Mouse (Mus musculus): ENCODE measurements at regions not wholly inside any gene's neighbourhood (a gene's known extent, or its start where the extent isn't known, plus 50 kb on each side); places are given as distances from the start of the nearest gene placed in this dataset.

DNA sequence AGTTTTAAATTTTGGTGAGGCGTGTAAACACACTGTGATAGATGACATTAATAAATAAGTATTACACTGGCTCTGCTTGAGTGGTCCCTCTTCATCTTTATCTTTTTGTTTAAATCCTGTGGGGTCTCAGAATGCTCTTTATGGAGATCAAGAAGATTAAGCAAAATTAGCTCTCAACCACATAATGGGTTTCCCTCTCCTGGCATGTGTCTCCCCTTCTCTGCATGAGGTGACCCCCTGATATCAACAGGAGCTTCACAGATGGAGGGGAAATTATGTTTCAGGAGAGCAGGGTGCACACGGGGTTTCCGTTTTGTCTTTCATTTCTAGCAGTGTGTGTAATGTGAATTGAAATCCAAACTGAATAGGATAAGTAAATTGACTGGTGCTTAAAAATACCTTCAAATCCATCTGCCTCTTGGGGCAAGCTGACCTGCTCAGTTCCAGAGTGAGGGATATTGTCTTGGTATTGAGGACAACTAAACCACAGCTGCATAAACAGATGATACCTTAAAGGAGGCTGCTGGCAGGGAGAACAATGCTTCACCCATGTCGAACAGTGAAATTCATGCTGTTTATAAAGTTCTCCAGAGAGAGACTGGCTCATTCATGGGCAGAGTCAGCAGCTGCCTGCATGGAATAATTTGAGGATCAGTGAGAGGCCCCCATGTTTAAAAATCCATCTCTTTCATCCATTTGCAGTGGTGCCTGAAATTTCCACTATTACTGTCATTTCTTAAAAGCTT is 518.3 kb upstream of the Nr2f1 start:
- no peaks in the 10 kb centered on the region for H3K4me1 ChIP-seq

DNA sequence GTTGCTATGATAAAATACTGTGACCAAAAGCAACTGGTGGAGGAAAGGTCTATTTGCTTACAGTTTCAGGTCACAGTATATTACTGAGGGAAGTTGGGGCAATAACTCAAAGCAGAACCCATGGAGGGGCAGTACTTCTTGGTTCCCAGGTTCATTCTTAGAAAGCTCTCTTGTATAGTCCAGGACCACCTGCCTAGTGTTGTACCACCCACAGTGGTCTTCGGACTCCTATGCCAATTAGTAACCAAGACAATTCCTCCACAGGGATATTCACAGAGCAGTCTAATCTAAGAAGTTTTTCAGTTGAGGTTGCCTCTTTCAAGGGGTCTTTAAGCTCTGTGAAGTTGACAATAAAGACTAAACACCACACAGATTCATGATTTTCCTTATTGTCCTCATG is 517.6 kb upstream of the Nr2f1 start:
- Histone ChIP-seq H3K36me3 (replicated peaks; ENCODE audit: low read length) (no peaks in the 10 kb centered on the region), H3K27me3 (replicated peaks) (no peaks in the 10 kb centered on the region), H3K4me3 (replicated peaks) (no peak overlapping the region), H3K4me1 (no peaks in the 10 kb centered on the region), H3K9me3 (peaks cover 4% of the 10 kb centered on the region)
- TF ChIP-seq FLI1 (IDR thresholded peaks at IDR 0.05; ENCODE audit: low read length) = no peak
- TF ChIP-seq GATA1 (IDR thresholded peaks at IDR 0.05; ENCODE audit: borderline replicate concordance, low read length) = no peak

More for the DNA sequence above, 518.3 kb upstream of the Nr2f1 start:
- no peaks in the 10 kb centered on the region for H3K9me3 ChIP-seq
- H3K27me3 ChIP-seq (replicated peaks) = no peaks in the 10 kb centered on the region
- no peak overlapping the region for H3K4me3 ChIP-seq (replicated peaks)
- H3K36me3 ChIP-seq (replicated peaks; ENCODE audit: low read length) = no peaks in the 10 kb centered on the region
- TF ChIP-seq GATA1 (IDR thresholded peaks at IDR 0.05; ENCODE audit: borderline replicate concordance, low read length) (no peak), FLI1 (IDR thresholded peaks at IDR 0.05; ENCODE audit: low read length) (no peak)

DNA sequence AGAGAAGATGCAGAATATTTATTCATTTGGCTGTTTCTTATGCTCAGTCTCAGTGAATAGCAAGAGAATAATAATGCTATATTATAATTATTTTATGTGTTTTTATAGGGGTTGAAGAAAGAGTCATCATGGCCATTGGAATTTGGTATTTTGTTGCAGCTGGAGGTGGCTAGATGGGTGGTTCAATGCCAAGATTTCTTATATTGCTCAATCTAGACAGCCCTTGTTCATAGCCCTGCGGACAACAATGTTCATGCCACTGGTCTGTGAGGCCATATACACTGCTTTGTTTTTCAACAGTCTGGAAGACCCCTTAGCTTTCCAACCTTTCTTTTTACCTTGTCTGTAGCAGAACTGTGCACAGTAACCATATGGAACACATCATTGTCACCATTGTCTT is 505.1 kb upstream of the Nr2f1 start:
- Histone ChIP-seq H3K27me3 (replicated peaks) (no peaks in the 10 kb centered on the region), H3K4me3 (replicated peaks) (no peak overlapping the region), H3K4me1 (no peaks in the 10 kb centered on the region), H3K9me3 (peaks cover 3% of the 10 kb centered on the region; the same call in 1 of the 2 replicates), H3K36me3 (replicated peaks; ENCODE audit: low read length) (no peaks in the 10 kb centered on the region)
- TF ChIP-seq GATA1 (IDR thresholded peaks at IDR 0.05; ENCODE audit: borderline replicate concordance, low read length) (no peak), FLI1 (IDR thresholded peaks at IDR 0.05; ENCODE audit: low read length) (no peak)

DNA sequence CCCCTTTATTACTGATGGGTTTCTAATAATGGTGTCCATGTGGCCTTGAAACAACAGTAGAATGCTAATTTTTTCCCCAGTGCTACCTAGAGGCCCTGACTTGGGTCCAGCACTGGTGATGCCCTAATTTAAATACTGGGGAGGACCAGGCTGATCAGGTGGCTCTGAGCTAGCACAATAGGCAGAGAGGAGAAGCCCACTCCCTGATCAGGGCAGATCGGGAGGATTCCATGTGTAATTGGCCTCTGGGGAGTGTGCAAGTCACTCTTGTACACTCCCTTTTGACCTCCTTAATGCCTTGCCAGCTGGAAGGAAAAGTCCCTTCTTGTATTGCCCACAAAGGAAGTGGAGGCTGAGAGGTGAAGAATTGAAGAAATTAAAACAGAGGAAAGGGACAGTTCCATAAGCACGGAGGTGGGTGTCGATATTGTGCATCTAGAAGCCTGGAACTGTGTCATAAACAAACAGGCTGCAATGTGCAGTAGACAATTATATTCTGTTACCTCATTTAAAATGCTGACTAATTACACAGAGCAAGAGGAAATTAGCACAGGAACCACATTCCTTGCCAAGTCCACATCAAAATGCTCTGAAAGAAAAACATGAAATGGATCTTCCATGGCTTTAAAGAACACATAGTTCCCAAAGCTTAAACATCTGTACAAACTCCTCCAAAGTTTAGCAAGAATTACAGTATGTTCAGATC is 498.4 kb upstream of the Nr2f1 start:
- no peaks in the 10 kb centered on the region for H3K4me1 ChIP-seq
- H3K4me3 ChIP-seq (replicated peaks) = no peak overlapping the region
- H3K9me3 ChIP-seq = peaks cover 3% of the 10 kb centered on the region; the same call in 1 of the 2 replicates
- H3K36me3 ChIP-seq (replicated peaks; ENCODE audit: low read length) = no peaks in the 10 kb centered on the region
- TF ChIP-seq FLI1 (IDR thresholded peaks at IDR 0.05; ENCODE audit: low read length) (no peak), GATA1 (IDR thresholded peaks at IDR 0.05; ENCODE audit: borderline replicate concordance, low read length) (no peak)
- H3K27me3 ChIP-seq (replicated peaks) = no peaks in the 10 kb centered on the region

DNA sequence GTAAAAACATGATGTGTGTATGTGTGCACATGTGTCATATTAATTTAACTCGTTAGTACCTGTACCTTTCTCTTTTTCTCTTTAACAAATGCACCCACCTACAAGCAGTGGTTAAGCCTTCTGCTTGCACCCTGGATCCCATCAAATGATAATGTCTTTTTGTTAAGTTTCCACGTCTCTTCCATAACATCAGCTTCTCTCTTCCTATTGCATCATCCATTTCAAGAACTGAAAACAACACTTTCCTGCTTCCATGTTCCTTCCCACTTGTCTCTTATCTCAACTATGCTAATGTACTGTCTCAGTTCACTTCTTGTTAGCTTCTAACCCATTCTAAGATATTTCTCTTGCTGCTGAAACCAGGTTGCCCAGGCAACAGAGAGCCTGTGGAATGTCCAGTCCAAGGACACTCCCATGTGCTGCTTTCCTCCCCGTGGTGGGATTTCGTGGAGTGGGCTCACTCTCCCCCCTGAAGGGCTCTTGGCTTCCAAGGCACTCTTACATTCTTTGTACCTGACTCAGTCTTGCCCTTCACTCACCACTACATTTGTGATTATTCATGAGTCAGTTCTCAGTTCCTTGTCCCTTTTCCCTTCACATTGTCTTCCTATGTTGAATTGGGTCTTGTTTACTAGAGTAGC is 479.8 kb upstream of the Nr2f1 start:
- Histone ChIP-seq H3K9me3 (peaks cover 9% of the 10 kb centered on the region; the same call in 1 of the 2 replicates), H3K36me3 (replicated peaks; ENCODE audit: low read length) (no peaks in the 10 kb centered on the region), H3K27me3 (replicated peaks) (no peaks in the 10 kb centered on the region), H3K4me1 (no peaks in the 10 kb centered on the region), H3K4me3 (replicated peaks) (no peak overlapping the region)
- TF ChIP-seq FLI1 (IDR thresholded peaks at IDR 0.05; ENCODE audit: low read length) (no peak), GATA1 (IDR thresholded peaks at IDR 0.05; ENCODE audit: borderline replicate concordance, low read length) (no peak)

DNA sequence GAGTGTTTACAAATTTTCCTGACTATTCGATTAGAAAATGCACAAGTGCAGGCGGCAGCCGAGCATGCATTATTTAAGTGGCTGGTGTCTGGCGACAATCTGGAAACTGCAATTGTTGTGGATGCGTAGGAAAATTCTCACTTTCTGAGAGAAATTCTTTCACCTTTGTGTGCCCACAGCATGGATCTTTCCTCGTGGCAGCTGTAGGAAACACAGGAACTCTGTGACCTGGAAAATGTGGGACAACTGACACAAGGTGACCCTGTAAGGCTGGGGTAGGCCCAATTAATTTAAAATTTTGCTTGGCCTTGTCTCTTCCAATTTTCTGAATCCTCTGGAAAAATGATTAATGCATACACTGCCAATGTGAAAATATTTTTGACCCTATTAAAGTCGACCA is 478.7 kb upstream of the Nr2f1 start:
- no peaks in the 10 kb centered on the region for H3K4me1 ChIP-seq
- no peaks in the 10 kb centered on the region for H3K36me3 ChIP-seq (replicated peaks; ENCODE audit: low read length)
- no peak for TF ChIP-seq FLI1 (IDR thresholded peaks at IDR 0.05; ENCODE audit: low read length)
- no peak for TF ChIP-seq GATA1 (IDR thresholded peaks at IDR 0.05; ENCODE audit: borderline replicate concordance, low read length)
- H3K27me3 ChIP-seq (replicated peaks) = no peaks in the 10 kb centered on the region
- H3K9me3 ChIP-seq = peaks cover 9% of the 10 kb centered on the region; the same call in 1 of the 2 replicates
- H3K4me3 ChIP-seq (replicated peaks) = no peak overlapping the region

DNA sequence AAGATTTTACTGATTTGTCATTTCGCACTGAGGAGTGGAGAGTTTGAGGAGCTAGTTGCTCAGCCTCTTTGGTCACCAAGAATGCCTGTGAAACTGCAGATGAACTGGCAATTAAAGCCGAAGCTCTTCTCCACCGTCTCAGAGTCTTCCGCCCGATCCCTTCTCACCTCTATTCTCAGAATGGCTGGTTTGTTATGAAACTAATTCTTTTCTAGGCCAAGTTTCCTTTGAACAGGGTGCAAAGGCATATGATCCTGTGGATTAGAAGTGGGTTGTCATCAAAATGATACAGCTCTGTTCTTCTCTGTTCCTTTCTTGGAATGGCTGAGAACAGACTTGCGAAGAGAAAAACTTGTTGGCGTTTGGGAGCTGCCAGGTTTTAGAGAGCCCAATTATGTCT is 458.7 kb upstream of the Nr2f1 start:
- Histone ChIP-seq H3K9me3 (no peaks in the 10 kb centered on the region), H3K4me1 (no peaks in the 10 kb centered on the region), H3K4me3 (replicated peaks) (no peak overlapping the region), H3K36me3 (replicated peaks; ENCODE audit: low read length) (no peaks in the 10 kb centered on the region), H3K27me3 (replicated peaks) (no peaks in the 10 kb centered on the region)
- TF ChIP-seq FLI1 (IDR thresholded peaks at IDR 0.05; ENCODE audit: low read length) (no peak), GATA1 (IDR thresholded peaks at IDR 0.05; ENCODE audit: borderline replicate concordance, low read length) (no peak)

DNA sequence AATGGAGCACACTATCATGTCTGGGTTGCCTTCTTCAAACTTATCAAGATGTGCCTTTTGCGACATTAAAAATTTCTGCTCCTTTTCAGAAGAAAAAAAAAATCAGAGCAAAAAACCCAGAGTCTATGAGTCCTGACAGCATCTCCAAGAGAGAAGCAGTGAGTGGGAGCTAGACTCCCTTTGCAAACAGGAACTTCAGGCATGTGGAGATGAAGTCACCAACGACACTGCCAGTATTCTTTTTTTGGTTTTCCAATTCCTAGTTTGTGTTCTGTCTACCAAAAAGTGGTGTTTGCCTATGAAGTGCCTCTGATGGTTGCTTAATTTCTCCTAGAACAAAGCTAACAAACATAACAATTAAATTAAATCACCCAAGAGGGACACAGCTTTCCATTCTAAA is 457.2 kb upstream of the Nr2f1 start:
- H3K36me3 ChIP-seq (replicated peaks; ENCODE audit: low read length) = no peaks in the 10 kb centered on the region
- no peak overlapping the region for H3K4me3 ChIP-seq (replicated peaks)
- H3K4me1 ChIP-seq = no peaks in the 10 kb centered on the region
- H3K9me3 ChIP-seq = no peaks in the 10 kb centered on the region
- no peaks in the 10 kb centered on the region for H3K27me3 ChIP-seq (replicated peaks)
- TF ChIP-seq FLI1 (IDR thresholded peaks at IDR 0.05; ENCODE audit: low read length) (no peak), GATA1 (IDR thresholded peaks at IDR 0.05; ENCODE audit: borderline replicate concordance, low read length) (no peak)

DNA sequence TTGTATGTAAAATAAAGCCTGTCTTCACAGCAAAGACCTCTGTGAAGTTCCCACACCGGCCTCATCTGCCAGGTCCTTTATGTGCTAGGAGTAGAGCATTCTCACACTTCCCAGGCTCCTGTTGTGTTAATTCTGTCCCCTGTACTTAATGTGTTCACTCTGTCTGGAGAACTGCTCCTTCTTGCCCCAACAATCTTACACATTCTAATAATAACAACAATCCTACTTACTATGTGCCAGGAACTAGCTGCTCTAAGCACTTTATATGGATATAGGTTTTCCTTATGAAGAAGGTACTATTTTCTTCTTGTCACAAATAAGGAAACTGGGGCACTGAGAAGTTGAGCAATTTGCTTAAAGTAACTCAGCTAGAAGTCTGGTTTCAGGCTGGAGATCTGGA is 456.6 kb upstream of the Nr2f1 start:
- H3K36me3 ChIP-seq (replicated peaks; ENCODE audit: low read length) = no peaks in the 10 kb centered on the region
- H3K27me3 ChIP-seq (replicated peaks) = no peaks in the 10 kb centered on the region
- no peaks in the 10 kb centered on the region for H3K4me1 ChIP-seq
- H3K4me3 ChIP-seq (replicated peaks) = no peak overlapping the region
- TF ChIP-seq FLI1 (IDR thresholded peaks at IDR 0.05; ENCODE audit: low read length) (no peak), GATA1 (IDR thresholded peaks at IDR 0.05; ENCODE audit: borderline replicate concordance, low read length) (no peak)
- no peaks in the 10 kb centered on the region for H3K9me3 ChIP-seq

DNA sequence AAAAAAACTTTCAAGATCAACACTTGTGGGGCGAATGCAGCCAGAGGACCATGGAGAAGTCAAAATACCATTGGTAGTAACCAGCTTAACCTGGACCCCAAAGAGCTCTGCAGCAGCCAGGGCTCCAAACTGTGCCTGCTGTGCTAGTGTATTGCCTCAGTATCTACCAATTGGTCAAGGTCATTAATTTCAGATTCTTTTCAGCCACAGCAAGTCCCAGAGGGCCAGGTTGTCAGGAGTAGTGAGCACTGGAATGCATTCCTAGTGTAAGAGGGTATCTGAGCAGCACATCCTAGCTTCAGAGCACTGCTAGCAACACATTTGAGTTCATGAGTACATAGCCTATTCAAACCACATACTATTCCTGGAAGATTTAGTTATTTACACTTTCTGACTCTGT is 451.3 kb upstream of the Nr2f1 start:
- no peaks in the 10 kb centered on the region for H3K36me3 ChIP-seq (replicated peaks; ENCODE audit: low read length)
- H3K9me3 ChIP-seq = peaks cover 2% of the 10 kb centered on the region; the same call in 1 of the 2 replicates
- TF ChIP-seq FLI1 (IDR thresholded peaks at IDR 0.05; ENCODE audit: low read length) (no peak), GATA1 (IDR thresholded peaks at IDR 0.05; ENCODE audit: borderline replicate concordance, low read length) (no peak)
- H3K4me1 ChIP-seq = no peaks in the 10 kb centered on the region
- H3K4me3 ChIP-seq (replicated peaks) = no peak overlapping the region
- no peaks in the 10 kb centered on the region for H3K27me3 ChIP-seq (replicated peaks)

Measured in megakaryocyte, embryonic 14.5 days (primary cell).